Mouse (Mus musculus) left cerebral cortex, postnatal 10 days (tissue): ENCODE results near the gene Btbd9. TPM values are rescaled to one million over a fixed set of nuclear protein-coding genes. Genes with fewer than 3 reads are reported as not detected.

Source experiments
- total RNA-seq, 2 experiments: library from RNA; stranded (reverse); gene quantifications; 2 replicates each; pipeline ENCODE4 v1.2.3; 2021

Gene Btbd9
- total RNA-seq, 2 experiments from 2014 or later: 88.7 to 93.1 TPM

Other genes starting within 250 kb of the Btbd9 start
- gene Dnah8, start 47.9 kb upstream of the Btbd9 start, total RNA-seq: 1 to 10 TPM; 1.4 to 4.6 TPM
- 100 to 1,000 TPM; 125 to 130 TPM for gene Glo1, start 50.4 kb upstream of the Btbd9 start, total RNA-seq